Mouse (Mus musculus) forebrain, embryonic 15.5 days (tissue): ENCODE results near the gene Olfr938. TPM values are rescaled to one million over a fixed set of nuclear protein-coding genes. Genes with fewer than 3 reads are reported as not detected.

Source experiments
- ATAC-seq: fragments of 200-750 bp; cut with Nextera tagmentation; replicated peaks from 2 replicates; pipeline ENCODE4 v1.8.0; 2017; ENCODE audit warnings: mild to moderate bottlenecking, moderate TSS enrichment, moderate library complexity
- H3K27ac ChIP-seq: fragments of 300-500 bp; sonication (generic); replicated peaks from 2 replicates; pipeline ENCODE4 v1.5.1; 2015; ENCODE audit warnings: mild to moderate bottlenecking, inconsistent platforms
- H3K27me3 ChIP-seq: fragments of 300-500 bp; sonication (generic); 2 replicates; pipeline ENCODE4 v1.6.1; 2015; ENCODE audit warnings: inconsistent platforms
- H3K36me3 ChIP-seq: fragments of 300-500 bp; sonication (generic); 2 replicates; pipeline ENCODE4 v1.6.1; 2015; ENCODE audit warnings: mild to moderate bottlenecking, inconsistent platforms
- H3K4me1 ChIP-seq: fragments of 300-500 bp; sonication (generic); 2 replicates; pipeline ENCODE4 v1.6.1; 2015; ENCODE audit warnings: inconsistent platforms
- H3K4me2 ChIP-seq: fragments of 300-500 bp; sonication (generic); replicated peaks from 2 replicates; pipeline ENCODE4 v1.6.1; 2015; ENCODE audit warnings: mild to moderate bottlenecking, inconsistent platforms
- H3K4me3 ChIP-seq: fragments of 300-500 bp; sonication (generic); 2 replicates; pipeline ENCODE4 v1.5.1; 2015; ENCODE audit warnings: mild to moderate bottlenecking, inconsistent platforms
- H3K9ac ChIP-seq: fragments of 300-500 bp; sonication (generic); replicated peaks from 2 replicates; pipeline ENCODE4 v1.6.1; 2015; ENCODE audit warnings: mild to moderate bottlenecking, inconsistent platforms
- H3K9me3 ChIP-seq: fragments of 300-500 bp; sonication (generic); 2 replicates; pipeline ENCODE4 v1.6.1; 2016; ENCODE audit warnings: inconsistent platforms
- WGBS: fragments of 180-500 bp; shearing (Covaris S2); methylation state at CpG from one replicate; pipeline ENCODE4 v1.1.7; 2015; ENCODE audit warnings: mixed read lengths; 5-methylcytosine and 5-hydroxymethylcytosine counted together
- microRNA-seq: library from miRNA; unstranded; fragments of <30 nt; microRNA quantifications from one replicate; pipeline ENCODE4, GENCODE M21; 2016
- polyA plus RNA-seq: library from polyadenylated mRNA; unstranded; fragments of >200 nt; fragmentation: Nextera tagmentation; extraction: Ambion mirVana; gene quantifications from 2 replicates; pipeline ENCODE4 v1.2.1, GENCODE M21; 2015

Olfr938 gene
- not detected in 2 replicates for polyA plus RNA-seq

GRCm38 (mm10) chr9:39078787-39079186 lies at the start of gene Olfr938:
Gene Olfr938, minus strand, starts transcription at chr9:39078887.
- Histone ChIP-seq H3K4me1 (no peaks in the 10 kb centered on the region), H3K36me3 (no peaks in the 10 kb centered on the region), H3K27me3 (no peaks in the 10 kb centered on the region), H3K9me3 (no peaks in the 10 kb centered on the region), H3K27ac (no peak within 1 kb of the TSS), H3K9ac (no peak within 1 kb of the TSS), H3K4me2 (no peak within 1 kb of the TSS), H3K4me3 (no peak within 1 kb of the TSS)
- WGBS = 94% methylated on average over 2 of the region's 2 CpGs
- no peak for ATAC-seq

- H3K9me3 ChIP-seq = no peaks in the 10 kb centered on the region
- no peaks in the 10 kb centered on the region for H3K4me1 ChIP-seq
- ATAC-seq = no peak
- no peak within 1 kb of the TSS for H3K4me2 ChIP-seq
- no peaks in the 10 kb centered on the region for H3K27me3 ChIP-seq
- H3K4me3 ChIP-seq = no peak within 1 kb of the TSS
- H3K36me3 ChIP-seq = no peaks in the 10 kb centered on the region
- no peak within 1 kb of the TSS for H3K9ac ChIP-seq
- no peak within 1 kb of the TSS for H3K27ac ChIP-seq
Observed at GRCm38 (mm10) chr9:39127831-39128230, 49.1 kb upstream of the Olfr938 start, which contains the start of gene Olfr27. Gene Olfr27, plus strand, starts transcription at chr9:39128131.

- no peaks in the 10 kb centered on the region for H3K36me3 ChIP-seq
Observed at GRCm38 (mm10) chr9:39127326-39127725, 48.6 kb upstream of the Olfr938 start.

GRCm38 (mm10) chr9:39064851-39065250 lies 13.8 kb downstream of the Olfr938 start, which contains the start of gene Olfr937:
Gene Olfr937, minus strand, starts transcription at chr9:39064951.
- Histone ChIP-seq H3K4me2 (no peak within 1 kb of the TSS), H3K27me3 (no peaks in the 10 kb centered on the region), H3K27ac (no peak within 1 kb of the TSS), H3K36me3 (no peaks in the 10 kb centered on the region), H3K9ac (no peak within 1 kb of the TSS), H3K4me3 (no peak within 1 kb of the TSS), H3K4me1 (no peaks in the 10 kb centered on the region), H3K9me3 (no peaks in the 10 kb centered on the region)
- WGBS = 75% methylated on average over 1 of the region's 1 CpGs
- no peak for ATAC-seq

More at GRCm38 (mm10) chr9:39127326-39127725, 48.6 kb upstream of the Olfr938 start:
- no peaks in the 10 kb centered on the region for H3K27me3 ChIP-seq
- no peaks in the 10 kb centered on the region for H3K9me3 ChIP-seq
- 94% methylated on average over 1 of the region's 1 CpGs for WGBS
- H3K4me3 ChIP-seq = no peak overlapping the region
- H3K9ac ChIP-seq = no peak overlapping the region
- H3K27ac ChIP-seq = no peak overlapping the region
- no peak overlapping the region for H3K4me2 ChIP-seq
- H3K4me1 ChIP-seq = no peaks in the 10 kb centered on the region
- ATAC-seq = no peak

Small RNA genes lying within 50 kb of the gene (microRNA-seq; reads per million reads assigned to microRNA genes)
- gene Gm25032 (not detected), gene Gm25529 (not detected)

Other genes starting within 250 kb of the Olfr938 start
- gene Olfr924, start 234.4 kb downstream of the Olfr938 start, polyA plus RNA-seq = not detected in 2 replicates
- gene Olfr26, start 223.8 kb downstream of the Olfr938 start, polyA plus RNA-seq = not detected in 2 replicates
- not detected in 2 replicates for gene Olfr926, start 201.8 kb downstream of the Olfr938 start, polyA plus RNA-seq
- gene Olfr930, start 149.1 kb downstream of the Olfr938 start, polyA plus RNA-seq = not detected in 2 replicates
- not detected in 2 replicates for gene Olfr933, start 106.6 kb downstream of the Olfr938 start, polyA plus RNA-seq
- not detected in 2 replicates for gene Olfr934, start 90.6 kb downstream of the Olfr938 start, polyA plus RNA-seq
- gene Olfr935, start 79.2 kb downstream of the Olfr938 start, polyA plus RNA-seq = not detected in 2 replicates
- not detected in 2 replicates for gene Olfr146, start 55.5 kb downstream of the Olfr938 start, polyA plus RNA-seq
- gene Olfr937, start 13.9 kb downstream of the Olfr938 start, polyA plus RNA-seq = not detected in 2 replicates
- gene Olfr27, start 49.2 kb upstream of the Olfr938 start, polyA plus RNA-seq = not detected in 2 replicates
- gene Olfr943, start 87.4 kb upstream of the Olfr938 start, polyA plus RNA-seq = not detected in 2 replicates
- gene Olfr944, start 123.0 kb upstream of the Olfr938 start, polyA plus RNA-seq = not detected in 2 replicates
- not detected in 2 replicates for gene Olfr1537, start 171.1 kb upstream of the Olfr938 start, polyA plus RNA-seq
- gene Olfr945, start 197.9 kb upstream of the Olfr938 start, polyA plus RNA-seq = not detected in 2 replicates
- not detected in 2 replicates for gene Olfr948, start 247.2 kb upstream of the Olfr938 start, polyA plus RNA-seq